Mouse (Mus musculus) heart, postnatal 36 days (tissue): Measurements from ENCODE around the gene Prss43. TPM values are rescaled to one million over a fixed set of nuclear protein-coding genes. Genes with fewer than 3 reads are reported as not detected.

Experiments used
- DNase-seq, 2 experiments: peaks; one replicate each; pipeline ENCODE4 v3.0.0; 2021 to 2022
- intact Hi-C: fragments of 180-260 bp; cut with DNase I; formaldehyde crosslinking; loops from one replicate; pipeline ENCODE4 v1.15.1; 2025
- total RNA-seq, 2 experiments: library from RNA; stranded (reverse); gene quantifications; 2 replicates each; pipeline ENCODE4 v1.2.3; 2021

Prss43 gene
- total RNA-seq, 2 experiments from 2014 or later: not detected

- intact Hi-C loops: no loop called here
- no peak for DNase-seq
Observed at GRCm38 (mm10) chr9:110834961-110835360, 8.5 kb downstream of the Prss43 start.

- intact Hi-C loops: no loop called here
- DNase-seq: no peak
Observed at GRCm38 (mm10) chr9:110836112-110836511, 9.6 kb downstream of the Prss43 start.

GRCm38 (mm10) chr9:110840905-110841304 lies 14.4 kb downstream of the Prss43 start:
- intact Hi-C loops: no loop called here
- DNase-seq: no peak

DNA sequence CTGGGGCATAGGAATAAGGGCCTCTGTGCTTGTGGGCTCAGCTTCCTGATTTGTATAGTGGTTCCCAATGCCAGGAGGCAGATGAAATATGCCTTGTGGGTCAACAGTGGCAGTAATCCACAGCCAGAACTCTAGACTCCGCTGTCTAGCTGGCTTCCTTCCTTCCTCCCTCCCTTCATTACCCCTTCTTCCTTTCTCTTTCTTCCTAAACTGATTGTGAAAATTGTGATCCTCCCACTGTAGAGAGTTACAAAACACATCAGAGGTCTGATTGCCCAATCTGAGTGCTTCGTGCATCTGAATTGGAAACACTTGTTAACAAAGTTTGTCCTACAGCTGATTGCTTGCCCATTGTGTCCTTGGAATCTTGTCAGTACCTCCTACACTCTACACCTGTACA lies 14.9 kb downstream of the Prss43 start:
- intact Hi-C loops: no loop called here
- no peak for DNase-seq

DNA sequence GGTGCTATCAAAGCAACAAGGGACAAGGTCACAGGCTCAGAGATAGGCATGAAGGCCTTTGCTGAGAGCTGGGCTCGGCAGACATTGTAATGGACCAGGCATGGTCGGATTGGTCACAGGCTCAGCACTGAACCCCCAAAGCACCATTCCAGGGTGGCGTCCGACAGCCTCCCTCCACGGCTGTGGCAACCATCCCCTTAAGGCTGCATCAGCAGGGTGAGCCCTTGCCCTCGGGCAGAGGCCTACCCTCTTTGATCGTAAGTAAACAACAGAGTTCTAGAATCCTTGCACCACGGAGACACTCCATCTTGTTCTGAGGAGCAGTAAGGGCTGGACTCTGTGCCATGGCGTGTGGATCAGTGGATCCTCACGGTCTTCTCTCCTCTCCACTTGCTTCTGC lies 17.7 kb downstream of the Prss43 start, which contains the start of gene Prss46:
Gene Prss46 (plus strand): TSS at position 301 of the 400 bp plus-strand sequence.
- no peak for DNase-seq
- intact Hi-C loops: no loop called here

GRCm38 (mm10) chr9:110849162-110849561 lies 22.7 kb downstream of the Prss43 start:
- DNase-seq: no peak
- intact Hi-C loops: no loop called here

- DNase-seq: no peak
- intact Hi-C loops: no loop called here
Observed at GRCm38 (mm10) chr9:110855903-110856302, 29.4 kb downstream of the Prss43 start.

GRCm38 (mm10) chr9:110856920-110857319 lies 30.4 kb downstream of the Prss43 start:
- intact Hi-C loops: no loop called here
- no peak for DNase-seq

GRCm38 (mm10) chr9:110857781-110858472 lies 31.4 kb downstream of the Prss43 start, which contains the start of gene Prss50:
TSS of gene Prss50 (plus strand) at chr9:110857967.
- intact Hi-C loops: no loop called here
- DNase-seq: no peak

DNA sequence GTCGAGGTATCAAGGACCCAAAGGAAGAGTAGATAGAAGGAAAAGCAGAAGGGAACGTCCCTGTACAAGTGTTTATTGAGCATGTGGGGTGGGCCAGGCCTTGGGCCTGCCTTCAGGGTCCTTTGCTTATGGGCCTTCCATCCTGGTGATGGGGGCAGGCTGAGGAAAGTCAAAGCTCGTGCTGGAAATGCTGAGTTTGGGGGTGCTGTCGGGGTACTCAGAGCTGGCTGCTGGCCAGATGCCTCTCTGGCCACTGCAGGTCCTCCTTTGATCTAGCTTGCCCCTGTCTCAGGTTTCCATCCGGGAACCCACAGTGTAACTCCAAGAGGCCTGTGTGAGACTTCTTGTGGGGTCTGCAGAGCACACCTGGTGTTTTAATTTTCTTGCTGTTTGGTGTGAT lies 32.0 kb downstream of the Prss43 start:
- intact Hi-C loops: no loop called here
- DNase-seq: no peak

- intact Hi-C loops: no loop called here
- DNase-seq: no peak
Observed at GRCm38 (mm10) chr9:110858967-110859596, 32.6 kb downstream of the Prss43 start.

GRCm38 (mm10) chr9:110871030-110871429 lies 44.5 kb downstream of the Prss43 start:
- peak; percentile 63 to 64 for DNase-seq
- intact Hi-C loops: loop anchor here (2.0 to 5.0 kb wide), 4 partner anchors 88 to 459 kb away; no protein-coding TSS in a partner anchor

GRCm38 (mm10) chr9:110873681-110874659 lies 47.5 kb downstream of the Prss43 start:
- intact Hi-C loops: loop anchor here (5.0 kb wide), 1 partner anchor 462 kb away; no protein-coding TSS in a partner anchor
- no peak for DNase-seq

- no peak for DNase-seq
- intact Hi-C loops: loop anchor here (5.0 kb wide), 2 partner anchors 337 to 462 kb away; no protein-coding TSS in a partner anchor
Observed at GRCm38 (mm10) chr9:110874660-110875191, 48.2 kb downstream of the Prss43 start.

- intact Hi-C loops: loop anchor here (5.0 kb wide), 1 partner anchor 338 kb away; no protein-coding TSS in a partner anchor
- DNase-seq: no peak
Observed at GRCm38 (mm10) chr9:110875288-110875695, 48.8 kb downstream of the Prss43 start.

DNA sequence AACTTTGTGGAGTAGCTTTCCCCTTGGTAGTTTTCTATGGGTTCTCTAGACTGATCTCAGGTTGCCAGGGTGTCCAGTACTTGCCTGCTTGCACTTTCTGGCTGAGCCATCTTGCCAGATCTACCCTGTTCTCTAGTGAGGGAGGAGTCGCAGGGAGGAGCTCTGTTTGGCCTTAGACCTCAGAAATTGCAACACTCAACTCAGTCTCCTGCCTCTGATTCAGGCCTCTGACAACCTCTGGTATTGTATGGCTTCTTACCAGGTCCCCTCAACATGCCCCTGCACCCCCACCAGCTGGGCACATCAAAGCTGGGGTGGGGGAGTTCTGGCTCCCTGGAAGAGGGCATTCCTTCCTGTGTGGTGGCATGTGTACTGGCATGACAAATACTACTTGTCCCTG lies 50.9 kb downstream of the Prss43 start:
- no peak for DNase-seq
- intact Hi-C loops: loop anchor here (5.0 kb wide), 1 partner anchor 340 kb away; no protein-coding TSS in a partner anchor

DNA sequence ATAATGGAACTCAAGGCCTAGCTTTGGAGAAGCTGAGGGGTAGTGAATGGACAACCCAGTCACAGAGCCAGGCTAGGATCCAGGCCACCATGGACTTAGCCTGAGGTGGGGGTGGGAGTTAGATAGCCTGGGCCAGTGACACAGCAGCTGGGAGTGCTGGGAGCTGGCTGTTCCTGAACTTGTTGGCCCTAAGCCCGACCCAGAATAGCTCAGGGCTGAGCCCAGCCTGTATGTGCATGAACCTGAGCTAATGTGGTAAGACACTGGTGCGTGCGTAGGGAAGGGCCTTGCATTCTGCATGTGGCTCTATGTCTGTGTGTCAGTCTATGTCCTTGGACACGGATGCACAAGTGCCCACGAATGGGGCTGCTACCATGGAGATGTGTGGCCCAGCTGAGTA lies 51.4 kb downstream of the Prss43 start:
- peak; percentile 78 to 81 for DNase-seq
- intact Hi-C loops: loop anchor here (5.0 kb wide), 1 partner anchor 341 kb away; no protein-coding TSS in a partner anchor

DNA sequence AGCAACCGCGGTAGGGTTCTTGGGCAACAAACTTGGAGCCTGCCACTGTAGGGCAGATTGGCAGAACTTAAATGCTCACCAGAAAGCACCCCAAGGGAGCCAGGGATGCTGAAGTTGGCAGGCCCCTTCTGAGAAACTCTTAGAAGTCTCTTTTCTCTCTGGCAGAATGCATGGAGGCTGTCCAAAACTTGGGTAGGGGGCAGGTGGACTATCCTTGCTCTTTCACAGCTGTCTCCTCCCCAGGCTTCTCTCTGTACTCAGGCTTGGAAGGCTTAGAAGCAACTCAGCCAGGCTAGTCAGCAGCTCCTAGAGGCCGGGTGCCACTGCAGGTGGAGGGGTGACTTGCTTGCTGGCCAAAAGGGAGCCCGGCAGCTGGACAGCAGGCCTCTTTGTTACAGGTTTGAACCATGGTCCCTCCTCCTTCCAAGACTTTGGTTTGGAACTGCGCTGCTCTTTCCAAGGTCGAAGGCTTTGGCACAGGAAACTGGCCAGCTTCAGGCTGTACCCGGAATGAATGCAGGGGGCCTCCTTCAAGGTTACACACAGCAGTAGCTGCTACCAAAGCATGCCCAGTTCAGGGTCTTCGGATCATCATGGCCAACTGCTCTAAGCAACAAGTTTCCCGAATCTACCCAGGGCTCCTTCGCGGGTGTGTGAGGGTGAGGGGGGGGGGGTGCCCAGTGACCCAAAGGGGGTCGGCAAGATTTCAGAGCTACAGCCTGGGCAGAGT lies 52.9 kb downstream of the Prss43 start, which contains the start of gene Als2cl:
Gene Als2cl (plus strand): TSS at position 680 of the 730 bp plus-strand sequence.
- intact Hi-C loops: loop anchor here (5.0 kb wide), 1 partner anchor 342 kb away; no protein-coding TSS in a partner anchor
- peak in 1 of 2 experiments; percentile 39 for DNase-seq

DNA sequence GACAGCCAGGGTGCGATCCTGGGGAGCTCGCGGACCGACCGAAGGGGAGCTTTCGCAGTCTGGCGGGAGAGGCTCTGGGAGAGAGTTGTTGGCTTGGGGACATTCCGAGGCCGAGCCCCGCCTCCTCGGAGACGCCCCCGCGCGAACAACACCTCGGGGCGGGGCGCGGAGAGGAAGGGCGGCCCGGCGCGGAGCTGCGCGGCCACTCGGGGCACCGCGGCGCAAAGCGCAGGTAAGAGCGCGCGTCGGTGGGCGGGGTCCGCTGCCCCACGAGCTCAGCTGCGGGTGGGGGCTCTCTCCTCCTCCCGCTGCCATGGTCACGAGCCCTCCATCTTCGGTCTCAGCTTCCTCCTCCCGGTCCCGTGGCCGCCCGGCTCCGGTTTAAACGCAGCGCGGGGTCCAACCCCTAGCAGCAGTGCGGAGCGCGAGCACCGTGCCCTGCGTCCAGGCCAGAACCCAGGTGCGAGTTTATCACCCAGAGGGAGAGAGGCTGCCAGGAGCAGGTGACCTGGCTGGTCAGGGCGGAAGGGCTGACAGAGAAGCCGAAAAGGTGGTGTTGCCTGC lies 53.6 kb downstream of the Prss43 start, which contains the start of gene Tmie:
Gene Tmie (minus strand): TSS at position 116 of the 564 bp plus-strand sequence.
- intact Hi-C loops: loop anchor here (5.0 kb wide), 2 partner anchors 42 to 343 kb away; no protein-coding TSS in a partner anchor
- peak; percentile 83 for DNase-seq
